In the genomic region with DNA sequence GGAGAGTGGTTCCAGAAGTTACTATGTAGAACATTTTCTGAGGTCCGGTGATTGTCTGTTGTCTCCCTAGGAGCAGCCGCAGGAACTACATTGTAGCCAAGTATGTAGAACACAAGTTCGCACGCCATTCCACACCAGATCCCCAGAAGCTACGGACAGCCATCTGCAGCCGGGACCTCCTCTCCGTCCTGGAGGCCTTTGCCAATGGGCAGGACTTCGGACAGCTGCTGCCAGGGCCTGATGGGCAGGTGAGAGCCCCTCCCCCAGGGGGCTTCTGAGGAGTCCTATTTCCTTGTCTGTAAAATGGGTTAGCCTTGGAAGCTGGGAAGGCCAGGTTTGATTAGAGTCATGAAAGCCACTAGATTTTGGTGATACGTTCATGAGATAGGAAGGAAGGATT, we compare ENCODE assay signal across 7 mouse cellular contexts. TPM values are rescaled to one million over a fixed set of nuclear protein-coding genes. Genes with fewer than 3 reads are reported as not detected.
"Had no signal": no experiment of that assay in that cellular context is flagged by ENCODE, and none has a peak within 500 bp of the region (broad histone marks: within the 10 kb centered on the region; RNA-seq: fewer than 3 reads in every experiment).

No protein-coding gene starts in this region.

- H3K4me3 ChIP-seq: midbrain, embryonic 10.5 days; midbrain, embryonic 12.5 days; myocyte; neural tube, embryonic 13.5 days; neural tube, embryonic 15.5 days had no signal

- H3K27ac ChIP-seq: liver, embryonic 14.5 days; midbrain, embryonic 10.5 days; midbrain, embryonic 12.5 days; neural tube, embryonic 13.5 days; neural tube, embryonic 15.5 days had no signal

RNA-seq across cellular contexts. Expression of gene Tcea3, which starts 8.4 kb away (rescaled TPM):
- total RNA-seq: megakaryocyte-erythroid progenitor cell, adult 5-6 weeks had no signal

RNA-seq across cellular contexts. Expression of gene Asap3, which starts 32.9 kb away (rescaled TPM):
- total RNA-seq: megakaryocyte-erythroid progenitor cell, adult 5-6 weeks had no signal
